Mouse (Mus musculus): ENCODE data around the gene Thsd4.
A peak's percentile ranks its signal among the peaks of the same experiment; 100 is the strongest.

Gene Thsd4

GRCm38 (mm10) chr9:60129235-60129991, 392.4 kb downstream of the Thsd4 start:
- peak; percentile 62 for DNase-seq

GRCm38 (mm10) chr9:60126961-60127360, 394.9 kb downstream of the Thsd4 start:
- DNase-seq, result peak; percentile 94

GRCm38 (mm10) chr9:60124102-60124501, 397.7 kb downstream of the Thsd4 start:
- peak; percentile 69 for DNase-seq

- peak; percentile 64 for DNase-seq
Observed at GRCm38 (mm10) chr9:60123066-60123465, 398.8 kb downstream of the Thsd4 start.

GRCm38 (mm10) chr9:60119846-60120245, 402.0 kb downstream of the Thsd4 start:
- peak; percentile 96 for DNase-seq

GRCm38 (mm10) chr9:60117831-60118230, 404.0 kb downstream of the Thsd4 start:
- DNase-seq, result no peak

DNA sequence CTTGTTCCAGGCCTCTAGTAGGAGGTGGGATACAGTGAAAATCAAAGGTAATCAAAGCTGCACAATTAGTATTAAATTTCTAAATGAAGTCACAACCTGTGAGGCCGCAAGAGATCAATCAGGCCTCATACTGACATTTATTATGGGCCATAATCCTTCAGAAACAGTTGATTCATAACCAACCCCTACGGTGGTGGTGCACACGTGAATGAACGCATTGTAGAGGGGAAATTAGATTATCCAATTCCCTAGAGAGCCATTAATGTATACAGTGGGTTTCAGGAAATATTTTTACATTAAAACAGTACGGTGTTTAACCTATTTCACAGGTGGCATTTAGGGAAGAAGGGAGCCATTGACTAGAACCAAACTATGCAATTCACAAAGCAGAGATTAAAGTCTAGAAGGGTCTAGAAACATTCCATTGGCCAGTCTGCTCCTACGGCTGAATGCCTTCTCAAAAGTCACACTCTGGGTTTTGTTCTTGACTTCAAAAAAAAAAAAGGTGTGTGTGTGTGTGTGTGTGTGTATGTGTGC, 406.1 kb downstream of the Thsd4 start:
- DNase-seq, result no peak

- peak; percentile 68 for DNase-seq
Observed at GRCm38 (mm10) chr9:60115306-60115705, 406.5 kb downstream of the Thsd4 start.

DNA sequence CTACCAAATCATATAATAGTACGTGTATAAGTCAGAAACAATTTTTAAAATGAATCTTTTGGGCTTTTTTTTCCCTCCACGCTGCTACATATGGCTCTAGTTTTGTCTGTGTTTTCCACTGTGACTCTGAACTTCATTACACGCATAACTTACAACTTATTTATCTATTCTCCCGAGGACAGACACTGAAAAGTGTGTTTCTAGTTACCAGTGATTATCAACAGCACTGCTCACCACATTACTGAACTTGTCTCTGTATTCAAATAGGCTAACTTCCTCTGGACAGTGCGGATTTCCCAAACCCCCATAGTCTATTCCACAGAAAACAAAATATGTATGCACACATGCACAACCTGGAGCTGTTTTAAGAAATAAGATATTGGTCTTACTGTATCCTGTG, 411.6 kb downstream of the Thsd4 start:
- DNase-seq, result peak; percentile 27

DNA sequence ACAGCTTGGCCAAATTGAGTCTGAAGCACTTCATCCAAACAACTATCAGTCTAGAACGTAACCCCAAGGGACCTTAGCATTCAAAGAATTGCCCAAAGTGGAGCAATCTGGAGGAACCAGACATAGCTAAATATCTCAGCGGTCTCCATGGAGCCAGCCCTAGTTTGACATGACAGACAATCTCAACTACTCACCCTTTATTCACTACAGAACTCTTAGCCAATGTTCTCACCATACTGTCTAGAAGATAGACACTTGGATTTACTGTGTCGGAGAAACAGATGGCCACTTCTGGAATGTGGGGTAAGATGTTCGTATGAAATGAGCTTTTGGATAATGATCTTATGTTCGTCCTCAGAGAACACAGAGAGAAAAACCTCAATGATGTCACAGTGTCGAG, 415.2 kb downstream of the Thsd4 start:
- DNase-seq, result no peak

- DNase-seq, result no peak
Observed at GRCm38 (mm10) chr9:60106106-60106505, 415.7 kb downstream of the Thsd4 start.

- no peak for DNase-seq
Observed at GRCm38 (mm10) chr9:60094211-60094610, 427.6 kb downstream of the Thsd4 start.

- no peak for DNase-seq
Observed at GRCm38 (mm10) chr9:60092428-60092827, 429.4 kb downstream of the Thsd4 start.

- no peak for DNase-seq
Observed at GRCm38 (mm10) chr9:60089441-60089840, 432.4 kb downstream of the Thsd4 start.

DNA sequence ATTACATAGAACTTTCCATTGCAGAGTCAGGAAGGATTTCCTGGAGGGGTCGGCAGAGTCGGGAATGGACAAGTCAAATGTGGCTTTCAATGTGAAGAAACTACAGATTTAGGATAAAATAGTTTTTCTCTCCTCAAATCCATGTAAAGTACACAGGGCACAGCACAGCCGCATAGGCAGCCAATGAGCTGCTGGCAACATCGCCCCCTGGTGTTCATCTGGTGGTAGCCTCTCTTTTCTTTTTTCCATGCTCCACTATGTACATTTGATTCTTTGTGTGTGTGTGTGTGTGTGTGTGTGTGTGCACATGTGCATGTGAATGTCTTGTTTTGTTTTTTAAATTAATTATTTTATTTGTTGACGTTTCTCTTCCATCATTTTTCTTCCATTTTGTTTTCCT, 433.7 kb downstream of the Thsd4 start:
- DNase-seq, result no peak

DNA sequence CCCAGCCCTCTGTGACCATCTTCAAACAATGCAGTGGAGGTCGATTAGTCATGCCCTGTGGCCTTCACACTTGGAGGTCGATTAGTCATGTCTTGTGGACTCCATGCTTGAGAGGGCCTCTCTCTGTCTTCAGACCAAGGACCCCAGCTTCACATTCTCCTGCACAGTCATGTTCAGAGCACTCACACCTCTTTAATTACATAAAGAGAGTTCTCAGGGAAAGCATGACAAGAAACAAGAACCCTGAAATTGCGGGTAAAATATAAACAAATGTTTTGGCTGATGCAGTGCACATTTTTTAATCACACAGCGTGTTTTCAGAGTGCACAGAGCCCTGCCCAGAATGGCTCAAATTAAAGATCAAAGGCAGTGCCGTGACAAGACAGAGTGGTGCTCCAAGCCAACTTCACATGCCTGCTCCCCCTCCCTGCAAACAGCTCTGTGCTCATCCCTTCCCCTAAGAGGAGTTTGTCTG, 439.7 kb downstream of the Thsd4 start:
- DNase-seq, result no peak

- no peak for DNase-seq
Observed at GRCm38 (mm10) chr9:60077761-60078160, 444.1 kb downstream of the Thsd4 start.

DNA sequence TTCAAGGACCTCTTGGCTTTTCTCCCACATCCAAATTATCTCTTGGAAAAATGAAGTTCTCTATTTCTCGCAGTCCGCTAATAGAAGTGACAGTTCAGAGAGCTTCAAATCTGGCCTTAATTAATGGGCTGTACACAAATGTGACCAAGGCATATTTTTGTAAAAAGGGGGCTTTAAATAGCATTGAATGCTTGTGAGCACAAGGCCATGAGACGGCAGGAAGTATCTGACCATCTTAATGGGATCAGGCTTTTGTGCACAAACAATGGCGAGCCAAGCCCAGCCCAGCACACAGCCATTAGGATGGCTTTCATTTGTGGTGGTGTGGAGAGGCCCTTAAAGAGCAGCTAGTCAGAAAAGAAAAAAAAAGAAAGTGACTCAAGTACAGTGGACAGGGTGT, 445.4 kb downstream of the Thsd4 start:
- DNase-seq, result no peak

DNA sequence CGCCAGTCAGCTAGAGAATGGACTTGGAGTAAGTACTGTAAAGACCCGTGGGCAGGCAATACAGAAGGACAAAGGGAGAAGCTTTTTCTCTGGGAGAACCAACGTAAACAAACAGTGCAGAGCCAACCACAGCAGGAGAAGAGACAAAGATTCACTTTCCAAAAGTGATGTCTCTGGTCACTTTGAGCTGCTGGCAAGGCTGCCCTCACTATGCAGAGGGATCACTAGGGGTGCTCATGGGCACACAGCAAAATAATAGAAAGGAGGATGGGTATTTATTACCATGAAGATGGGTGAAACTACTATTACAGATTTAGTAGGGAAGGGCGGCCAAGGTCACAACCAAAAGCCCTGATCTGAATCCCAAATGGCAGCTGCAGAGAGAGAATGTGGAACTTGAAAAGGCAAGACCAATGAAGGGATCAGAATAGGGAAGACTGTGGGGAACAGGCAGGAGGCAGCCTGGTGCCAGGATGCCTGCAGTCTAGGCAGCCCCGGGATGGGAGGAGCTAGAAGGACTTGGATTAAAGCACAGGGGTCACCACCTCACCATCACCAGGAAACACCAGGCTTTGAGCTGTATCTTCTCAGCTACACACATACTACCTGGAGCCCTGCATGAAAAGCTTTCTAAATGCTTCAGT, 450.1 kb downstream of the Thsd4 start:
- DNase-seq, result no peak

DNA sequence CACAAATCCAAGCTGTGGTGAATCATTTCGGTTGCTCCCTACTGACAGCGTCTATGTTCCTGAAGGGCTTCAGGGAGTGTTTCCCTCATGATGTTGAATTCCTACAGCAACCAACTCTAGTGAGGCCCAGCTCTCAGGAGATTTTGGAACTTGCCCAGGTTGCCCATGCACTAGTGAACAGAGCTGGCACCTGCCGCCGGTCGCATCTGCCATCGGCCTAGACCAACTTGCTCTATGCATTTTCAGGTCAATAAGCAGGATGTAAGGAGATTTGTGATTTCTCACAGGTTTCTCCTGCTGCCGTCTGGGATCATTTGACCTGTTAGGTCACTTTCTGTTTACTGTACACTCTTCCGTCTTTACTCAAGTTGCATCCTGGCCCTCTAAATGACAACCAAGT, 454.6 kb downstream of the Thsd4 start:
- peak; percentile 64 for DNase-seq

GRCm38 (mm10) chr9:60065184-60065583, 456.7 kb downstream of the Thsd4 start:
- no peak for DNase-seq

GRCm38 (mm10) chr9:60063191-60063720, 458.6 kb downstream of the Thsd4 start:
- DNase-seq, result no peak

DNA sequence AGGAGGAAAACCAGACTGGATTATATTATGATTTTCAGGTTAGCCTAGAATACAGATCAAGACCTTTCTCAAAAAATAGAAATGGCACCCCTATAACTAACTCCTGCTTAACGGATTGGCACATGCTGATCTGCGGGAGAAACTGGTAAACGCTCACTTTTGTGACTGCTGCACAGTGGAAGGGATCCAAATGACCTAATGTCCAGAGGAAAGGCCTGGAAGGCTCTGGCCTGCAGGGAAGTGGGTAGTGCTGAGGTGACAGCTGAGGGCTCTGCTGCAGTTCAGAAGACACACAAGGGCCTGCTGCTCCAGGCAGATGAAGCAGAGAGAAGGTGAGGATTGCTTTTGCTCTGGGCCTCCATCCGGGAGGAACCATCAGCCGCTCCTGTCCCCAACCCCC, 465.7 kb downstream of the Thsd4 start:
- DNase-seq, result peak; percentile 72

GRCm38 (mm10) chr9:60054951-60055350, 466.9 kb downstream of the Thsd4 start:
- no peak for DNase-seq

All from heart, adult 11 months (tissue).